Mouse (Mus musculus) embryonic fibroblast, embryonic 13.5 days (primary cell): ENCODE results near the gene Hist1h2ac. TPM values are rescaled to one million over a fixed set of nuclear protein-coding genes. Genes with fewer than 3 reads are reported as not detected.
A peak's percentile ranks its signal among the peaks of the same experiment; 100 is the strongest.

Experiments
- H3K27ac ChIP-seq: 2 replicates; pipeline ENCODE4 v1.5.1; 2012; ENCODE audit warnings: low read length, control low read depth, inconsistent platforms; ENCODE audit not compliant: insufficient read depth
- H3K4me1 ChIP-seq: 2 replicates; pipeline ENCODE4 v1.6.1; 2011; ENCODE audit warnings: low read length; ENCODE audit not compliant: control insufficient read depth, insufficient read depth
- H3K4me3 ChIP-seq: 2 replicates; pipeline ENCODE4 v1.5.1; 2011; ENCODE audit warnings: mild to moderate bottlenecking, control low read depth, low read length; ENCODE audit not compliant: insufficient read depth
- CTCF ChIP-seq: IDR thresholded peaks from 2 replicates; pipeline ENCODE4 v1.5.1; 2011; ENCODE audit warnings: mild to moderate bottlenecking, control low read depth, low read length, moderate library complexity, borderline replicate concordance; ENCODE audit not compliant: insufficient read depth
- POLR2A ChIP-seq: IDR thresholded peaks from 2 replicates; pipeline ENCODE4 v1.6.1; 2011; ENCODE audit warnings: low read depth, mild to moderate bottlenecking, control low read depth, low read length, moderate library complexity
- polyA plus RNA-seq: library from polyadenylated mRNA; stranded (reverse); fragments of >200 nt; gene quantifications from 2 replicates; pipeline ENCODE4 v1.2.4, GENCODE M21; 2011; ENCODE audit warnings: low read depth; ENCODE audit not compliant: missing spikeins, insufficient read length

Hist1h2ac gene
- polyA plus RNA-seq, 1 experiment = 0.79 TPM

DNA sequence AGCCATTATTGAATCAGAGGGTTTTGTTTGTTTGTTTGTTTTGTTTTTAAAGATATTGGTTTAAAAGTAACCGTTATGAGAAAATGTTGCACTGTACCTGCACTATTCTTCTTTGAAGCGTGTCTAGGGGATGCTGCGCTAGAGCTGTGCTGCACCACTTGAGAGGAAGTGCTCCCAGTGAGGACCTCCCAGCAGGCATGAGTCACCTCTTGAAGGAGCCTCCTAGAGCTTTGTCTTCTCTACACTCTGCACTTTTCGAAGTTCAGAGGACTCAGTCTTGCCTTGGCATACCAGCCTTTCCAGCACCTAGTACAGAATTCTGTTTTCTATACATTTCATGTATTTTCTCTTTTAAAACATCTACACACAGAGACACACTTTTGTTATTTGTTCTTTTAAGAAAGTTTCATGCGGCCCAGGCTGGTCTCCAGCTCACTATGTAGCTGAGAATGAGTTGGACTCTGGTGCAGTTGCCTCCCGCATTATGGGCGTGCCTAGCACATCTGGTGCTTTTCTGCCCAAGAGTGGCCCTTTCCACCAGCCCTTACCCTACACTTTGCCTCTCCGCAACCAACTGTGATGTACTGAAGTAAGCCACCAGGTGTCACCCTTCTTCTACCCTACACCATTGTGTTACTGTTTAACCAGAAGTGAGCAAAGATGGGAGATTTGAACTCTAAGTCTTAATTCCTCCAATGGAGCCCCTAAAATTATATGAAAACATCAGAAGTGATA is 17.2 kb upstream of the Hist1h2ac start:
- Histone ChIP-seq H3K27ac (peak overlapping the region; percentile 37; the same call in 1 of the 2 replicates), H3K4me3 (no peak overlapping the region), H3K4me1 (no peaks in the 10 kb centered on the region)
- TF ChIP-seq CTCF = peak; percentile 51; the same call in 1 of the 2 replicates
- no peak for TF ChIP-seq POLR2A

GRCm38 (mm10) chr13:23699767-23700166 is 16.0 kb upstream of the Hist1h2ac start:
- Histone ChIP-seq H3K4me3 (no peak overlapping the region), H3K4me1 (no peaks in the 10 kb centered on the region), H3K27ac (no peak overlapping the region)
- TF ChIP-seq CTCF (no peak), POLR2A (no peak)

- Histone ChIP-seq H3K27ac (peak overlapping the region; percentile 55; the same call in 1 of the 2 replicates), H3K4me1 (no peaks in the 10 kb centered on the region), H3K4me3 (no peak overlapping the region)
- no peak for TF ChIP-seq POLR2A
- TF ChIP-seq CTCF = no peak
Measured at GRCm38 (mm10) chr13:23698996-23699395, 15.2 kb upstream of the Hist1h2ac start.

- Histone ChIP-seq H3K4me3 (peak within 1 kb of the TSS; percentile 32), H3K27ac (peak within 1 kb of the TSS; percentile 55), H3K4me1 (no peaks in the 10 kb centered on the region)
- TF ChIP-seq CTCF (no peak), POLR2A (peak; percentile 100)
Measured at GRCm38 (mm10) chr13:23698300-23698693, 14.5 kb upstream of the Hist1h2ac start, which contains the start of gene Hist1h4c. TSS of gene Hist1h4c (minus strand) at chr13:23698454.

GRCm38 (mm10) chr13:23697491-23698299 is 13.9 kb upstream of the Hist1h2ac start:
- 0 out of 2 replicates have a peak, but pooled peaks have one; percentile 39 for TF ChIP-seq CTCF
- no peak; the same call in none of the 2 replicates for TF ChIP-seq POLR2A
- Histone ChIP-seq H3K27ac (peak overlapping the region; percentile 32), H3K4me3 (peak overlapping the region; percentile 32), H3K4me1 (no peaks in the 10 kb centered on the region)

- no peak for TF ChIP-seq POLR2A
- TF ChIP-seq CTCF = no peak
- H3K27ac ChIP-seq = no peak overlapping the region
- no peak overlapping the region for H3K4me3 ChIP-seq
- no peaks in the 10 kb centered on the region for H3K4me1 ChIP-seq
Measured at GRCm38 (mm10) chr13:23696061-23696474, 12.3 kb upstream of the Hist1h2ac start.

DNA sequence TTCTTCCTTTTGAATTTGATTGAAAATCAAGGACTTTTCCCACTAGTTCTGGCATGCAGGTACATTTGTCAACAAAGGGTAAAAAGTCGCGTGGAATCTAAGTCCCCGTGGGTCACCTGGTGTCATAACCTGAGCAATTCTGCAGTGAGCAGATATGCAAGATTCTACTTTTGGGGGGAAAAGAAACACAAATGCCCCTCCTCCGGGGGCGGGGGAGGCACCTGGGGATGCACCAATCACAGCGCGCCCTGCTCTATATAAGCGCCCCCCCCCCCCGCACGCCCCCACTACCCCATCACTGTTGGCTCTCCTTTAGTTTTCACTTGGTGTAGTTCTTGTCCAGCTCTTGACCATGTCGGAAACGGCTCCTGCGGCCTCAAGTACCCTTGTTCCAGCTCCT is 11.8 kb upstream of the Hist1h2ac start, which contains the start of gene Hist1h1t:
Hist1h1t (plus strand) TSS at position 301 of the 400 bp plus-strand sequence.
- H3K4me3 ChIP-seq = no peak within 1 kb of the TSS
- H3K27ac ChIP-seq = no peak within 1 kb of the TSS
- TF ChIP-seq CTCF (no peak), POLR2A (no peak)
- no peaks in the 10 kb centered on the region for H3K4me1 ChIP-seq

DNA sequence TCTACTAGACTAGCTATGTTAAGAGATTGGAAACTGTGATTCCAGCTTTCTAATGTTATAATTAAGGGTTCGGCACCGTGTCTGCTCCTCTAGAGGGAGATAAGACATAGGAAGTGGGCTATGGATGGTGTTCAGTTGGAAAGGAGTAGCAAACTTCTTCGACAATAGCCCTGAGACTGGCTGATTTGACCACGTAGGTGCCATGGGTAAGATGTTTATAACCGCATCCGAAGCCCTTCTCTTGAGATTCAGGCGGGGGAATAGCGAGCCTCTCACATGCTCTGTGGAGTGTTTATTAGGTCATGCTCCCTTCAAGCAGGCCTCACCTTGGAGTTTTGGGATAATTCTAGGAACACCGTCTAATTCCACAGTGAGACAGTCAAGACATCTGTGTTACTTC is 11.2 kb upstream of the Hist1h2ac start:
- Histone ChIP-seq H3K27ac (no peak overlapping the region), H3K4me3 (no peak overlapping the region), H3K4me1 (no peaks in the 10 kb centered on the region)
- TF ChIP-seq CTCF (no peak), POLR2A (no peak)

- no peaks in the 10 kb centered on the region for H3K4me1 ChIP-seq
- H3K4me3 ChIP-seq = no peak overlapping the region
- no peak overlapping the region for H3K27ac ChIP-seq
- TF ChIP-seq POLR2A (no peak), CTCF (no peak)
Measured at GRCm38 (mm10) chr13:23693856-23694440, 10.2 kb upstream of the Hist1h2ac start.
